Comparison of ENCODE assay signal across 19 mouse cellular contexts in genomic region chr16:7115945-7116344, GRCm38 (mm10).
"Had no signal": no experiment of that assay in that cellular context is flagged by ENCODE, and none has a peak within 500 bp of the region (broad histone marks: within the 10 kb centered on the region; RNA-seq: fewer than 3 reads in every experiment).

No protein-coding gene starts in this region.

- H3K9ac ChIP-seq: limb, embryonic 13.5 days; liver, embryonic 12.5 days; liver, embryonic 15.5 days; lung, embryonic 15.5 days had no signal

- H3K4me2 ChIP-seq: limb, embryonic 13.5 days; liver, embryonic 12.5 days; liver, embryonic 15.5 days; lung, embryonic 15.5 days had no signal

- H3K27me3 ChIP-seq: limb, embryonic 13.5 days; liver, embryonic 12.5 days; liver, embryonic 15.5 days; lung, embryonic 15.5 days; megakaryocyte, embryonic 14.5 days had no signal

- H3K27ac ChIP-seq: kidney, postnatal 0 days; layer of hippocampus, adult 2 months; limb, embryonic 10.5 days; limb, embryonic 13.5 days; liver, embryonic 12.5 days; liver, embryonic 15.5 days; lung, embryonic 15.5 days; midbrain, embryonic 10.5 days had no signal

- H3K4me1 ChIP-seq: limb, embryonic 10.5 days; limb, embryonic 13.5 days; liver, embryonic 12.5 days; liver, embryonic 15.5 days; lung, embryonic 15.5 days; megakaryocyte, embryonic 14.5 days; midbrain, embryonic 10.5 days had no signal

- H3K4me3 ChIP-seq: layer of hippocampus, adult 2 months; limb, embryonic 10.5 days; limb, embryonic 13.5 days; liver, embryonic 12.5 days; liver, embryonic 15.5 days; lung, embryonic 15.5 days; megakaryocyte, embryonic 14.5 days; midbrain, embryonic 10.5 days had no signal

- H3K36me3 ChIP-seq: limb, embryonic 10.5 days; limb, embryonic 13.5 days; liver, embryonic 12.5 days; liver, embryonic 15.5 days; lung, embryonic 15.5 days; midbrain, embryonic 10.5 days had no signal

- DNase-seq: kidney, adult 18-20 months; layer of hippocampus, adult 9-11 months; liver; lung, adult 18-20 months; lung, postnatal 10 days; lung, postnatal 36 days; midbrain, embryonic 14.5 days; thymus, adult 18-20 months; thymus, postnatal 36 days had no signal

- ATAC-seq: inflammation-experienced regulatory T-cells, adult 6 months; liver, embryonic 12.5 days had no signal

- H3K9me3 ChIP-seq: limb, embryonic 10.5 days; limb, embryonic 13.5 days; liver, embryonic 12.5 days; liver, embryonic 15.5 days; lung, embryonic 15.5 days; midbrain, embryonic 10.5 days had no signal
